Mouse (Mus musculus) neural tube, embryonic 10.5 days (tissue): ENCODE measurements around the gene Nos3.

Experiments
- DNase-seq: peaks from one replicate; pipeline ENCODE4 v3.0.0-alpha.2; 2017; ENCODE audit warnings: low spot score; ENCODE audit errors: extremely low spot score

Gene Nos3

DNA sequence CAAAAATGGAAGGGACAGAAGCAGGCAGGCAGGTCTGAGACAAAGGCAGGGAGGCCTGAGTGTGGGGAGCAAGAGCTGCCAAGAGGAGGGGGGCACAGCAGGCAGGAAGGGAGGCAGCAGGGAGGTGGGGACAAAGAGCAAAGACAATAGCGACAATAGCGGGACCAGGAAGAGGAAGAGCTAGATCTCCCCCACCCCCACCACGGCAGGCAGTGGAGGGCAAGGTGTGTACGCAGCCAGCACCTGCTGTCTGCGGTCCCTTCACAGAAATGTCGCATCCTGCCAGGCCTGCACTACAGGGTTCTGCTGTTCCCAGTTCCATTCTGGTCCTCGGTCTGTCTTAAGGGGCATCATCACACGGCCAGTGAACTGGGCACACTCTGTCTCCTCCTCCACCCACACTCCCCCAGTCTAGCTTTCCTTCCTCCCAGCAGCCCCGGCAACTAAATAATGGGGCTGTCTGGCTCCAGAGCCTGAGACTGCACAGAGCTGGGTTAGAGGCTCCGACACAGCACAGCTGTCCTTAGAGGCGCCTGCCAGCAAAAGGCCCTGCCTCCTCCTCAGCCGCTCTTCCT lies 20.0 kb upstream of the Nos3 start:
- peak; percentile 37 for DNase-seq

DNA sequence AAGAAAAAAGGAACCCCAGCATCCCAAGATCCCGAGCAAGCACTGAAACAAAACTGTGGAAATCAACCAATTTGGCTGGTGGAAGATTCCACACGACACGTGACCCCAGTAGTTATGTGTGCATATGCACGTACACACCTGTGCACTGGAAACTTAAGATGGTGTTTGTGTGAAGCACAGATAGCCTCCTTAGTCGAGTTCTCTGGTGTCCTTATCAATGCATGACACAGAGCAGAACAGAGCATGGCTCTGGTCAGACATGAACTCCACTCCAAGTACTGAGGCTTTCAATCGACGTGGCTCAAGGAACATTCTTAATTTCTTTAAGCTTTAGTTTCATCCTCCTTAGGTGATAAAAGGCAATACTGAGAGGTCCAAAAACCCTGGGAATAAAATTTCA lies 18.3 kb upstream of the Nos3 start:
- DNase-seq = no peak

DNA sequence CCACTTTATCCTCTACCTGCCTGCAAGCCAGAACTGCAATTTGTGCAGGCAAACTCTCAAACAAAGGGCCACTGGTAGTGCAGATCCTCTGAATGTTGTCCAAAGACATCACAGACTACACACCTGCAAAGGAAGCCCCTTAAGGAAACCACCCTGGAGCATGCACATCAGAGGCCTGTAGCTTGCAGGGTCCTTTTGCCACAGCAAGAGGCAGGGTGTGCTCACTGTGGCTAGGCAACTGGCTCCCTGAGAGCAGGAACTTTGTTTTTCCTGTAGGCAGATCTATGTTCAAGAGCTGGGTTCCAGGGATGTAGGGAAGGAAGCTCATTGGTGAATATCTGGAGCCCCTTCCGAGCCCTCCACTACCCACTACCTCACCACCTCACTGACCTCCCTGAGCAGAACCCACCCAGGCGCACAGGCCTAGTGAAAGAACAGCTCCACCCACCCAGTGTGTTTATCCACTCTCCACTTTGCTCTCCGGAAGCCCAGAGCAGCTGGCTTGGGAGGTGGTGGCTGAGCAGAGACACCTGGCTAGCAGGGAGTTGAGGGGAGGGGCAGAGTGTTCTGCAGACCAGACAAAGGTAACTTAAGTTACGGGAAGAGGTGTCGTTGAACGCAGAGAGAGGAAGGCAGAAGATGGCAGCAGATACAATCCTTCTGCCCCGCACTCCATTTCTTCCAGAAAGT lies 17.3 kb upstream of the Nos3 start:
- DNase-seq = no peak

DNA sequence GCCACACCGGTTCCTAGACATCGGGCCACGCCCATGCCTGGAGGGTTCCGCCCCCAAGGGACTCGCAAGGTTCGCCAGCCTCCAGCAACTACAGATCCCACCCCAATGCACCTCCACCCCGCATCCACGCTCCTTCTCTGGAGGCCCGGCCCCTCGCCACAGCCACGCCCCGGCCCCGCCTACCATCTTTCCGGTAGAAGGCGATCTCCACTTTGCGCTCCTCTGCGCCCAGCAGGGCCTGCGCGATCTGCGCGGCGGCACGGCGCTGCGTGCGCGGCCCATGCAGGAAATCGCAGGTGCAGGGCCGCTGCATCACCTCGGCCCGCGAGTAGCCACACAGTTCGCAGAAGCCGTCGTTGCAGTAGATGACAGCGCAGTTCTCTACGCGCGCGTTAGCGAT lies 16.5 kb upstream of the Nos3 start:
- peak; percentile 67 for DNase-seq

DNA sequence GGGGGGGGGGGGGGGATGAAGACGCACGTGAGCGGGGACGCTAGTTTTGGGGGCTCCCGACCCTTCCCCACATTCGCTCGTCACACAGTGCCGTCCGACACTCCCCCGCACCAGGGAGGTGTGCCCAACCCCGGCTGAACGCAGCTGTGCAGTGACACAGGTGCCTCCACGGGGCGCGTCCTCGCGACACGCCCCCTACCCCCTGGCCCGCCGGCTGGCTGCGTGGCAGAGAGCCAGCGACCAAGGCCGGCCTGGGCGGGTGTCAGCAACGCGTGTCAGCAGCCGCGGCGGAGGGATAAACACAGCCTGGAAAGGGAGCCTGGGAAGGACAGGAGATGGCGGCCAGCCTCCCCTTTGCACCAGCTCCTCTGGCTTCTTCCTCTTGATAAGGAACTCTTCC lies 16.1 kb upstream of the Nos3 start:
- DNase-seq = peak; percentile 34

DNA sequence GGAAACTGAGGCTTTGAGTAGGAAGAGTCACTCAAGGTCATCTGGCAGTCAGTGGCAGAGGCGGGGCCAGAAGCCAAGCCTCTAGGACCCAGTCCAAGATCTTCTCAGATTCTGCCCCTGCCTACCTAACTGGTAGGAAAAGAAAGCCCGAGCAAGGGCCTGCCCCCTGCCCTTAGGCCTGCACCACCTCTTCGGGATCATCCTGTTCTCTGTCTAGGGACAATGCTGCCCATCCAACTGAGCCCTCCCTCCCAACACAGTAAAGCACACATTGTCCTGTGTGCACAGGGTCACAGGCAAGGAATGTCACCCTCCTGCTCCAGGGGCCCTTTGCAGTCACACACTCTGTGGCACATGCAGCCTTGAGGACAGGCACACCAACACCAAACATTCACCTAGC lies 14.5 kb upstream of the Nos3 start:
- DNase-seq = no peak

DNA sequence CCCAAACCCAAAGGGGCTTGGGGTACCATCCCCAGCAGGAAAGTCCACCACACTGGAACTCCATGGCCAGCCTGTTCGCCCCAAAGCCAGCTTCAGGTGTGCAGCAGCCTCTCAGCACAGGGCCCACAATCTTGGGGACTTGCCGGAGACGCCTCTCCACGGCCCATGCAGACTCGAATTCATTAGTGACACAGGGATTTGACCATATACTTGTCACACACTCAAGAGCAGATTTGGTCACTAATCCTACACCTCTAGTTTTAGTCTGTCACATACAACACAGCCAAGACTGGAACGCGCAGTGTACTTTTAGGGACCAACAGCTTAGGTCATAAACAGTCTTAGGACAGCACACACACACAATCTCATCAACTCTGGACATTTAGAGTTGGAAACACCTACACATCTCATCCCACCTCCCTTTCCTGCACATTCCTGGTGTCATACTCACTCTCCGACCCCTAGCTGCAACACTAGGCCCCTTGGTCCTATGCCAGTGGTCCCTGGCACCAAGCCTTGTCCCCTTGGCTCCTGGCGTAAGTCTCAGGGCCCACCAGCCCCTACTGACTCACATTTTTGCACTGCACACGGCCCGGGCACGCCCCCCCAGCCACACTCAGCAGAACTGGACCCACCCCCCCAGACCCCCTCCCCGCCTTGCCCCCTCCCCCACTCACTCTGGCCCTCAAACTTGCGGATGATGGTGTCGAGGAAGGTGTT lies 13.9 kb upstream of the Nos3 start:
- DNase-seq = no peak

DNA sequence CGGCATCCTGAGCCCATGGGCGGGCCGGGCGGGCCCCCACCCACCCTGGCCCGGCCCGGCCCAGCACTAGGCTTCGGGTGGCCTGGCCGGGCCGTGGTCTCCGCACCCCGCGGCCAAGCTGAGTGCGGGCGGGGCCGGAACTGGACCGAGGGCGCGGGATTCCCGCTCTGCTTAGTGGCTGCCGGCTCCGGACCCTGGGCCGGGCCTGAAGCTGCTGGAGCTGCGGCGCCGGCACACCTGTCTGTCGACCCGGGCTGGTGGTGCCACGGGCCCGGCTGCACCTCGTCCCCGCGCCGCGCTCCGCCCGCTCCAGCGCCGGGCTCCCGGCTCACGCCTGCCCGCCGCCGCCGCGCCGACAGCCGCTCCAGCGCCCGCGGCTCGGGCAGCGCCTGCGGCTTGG lies 13.3 kb upstream of the Nos3 start, which contains the start of gene Kcnh2:
TSS of gene Kcnh2 (minus strand) at position 327 of the 400 bp plus-strand sequence.
- no peak for DNase-seq

DNA sequence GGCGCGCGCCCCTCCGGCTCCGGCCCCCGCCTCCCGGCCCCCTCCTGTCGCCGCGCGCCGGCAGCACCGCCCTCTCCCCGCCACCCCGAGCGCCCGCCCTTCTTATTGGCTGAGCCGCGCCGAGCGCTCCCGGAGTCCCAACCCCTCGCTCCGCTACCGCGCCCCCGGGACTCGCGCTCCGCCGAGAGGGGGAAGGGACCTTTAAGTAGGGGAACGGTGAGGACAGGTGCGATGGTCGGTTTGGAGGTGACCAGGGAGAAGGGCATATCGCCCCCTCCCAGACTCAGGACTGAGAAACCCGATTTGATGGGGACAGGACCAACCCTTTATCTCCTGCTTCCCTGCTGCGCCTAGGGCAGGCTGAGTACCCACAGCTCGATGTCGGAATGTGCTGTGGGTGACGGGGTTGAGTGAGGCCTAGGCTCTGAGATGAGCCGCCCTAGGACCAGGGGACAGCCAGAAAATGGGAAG lies 12.9 kb upstream of the Nos3 start:
- peak; percentile 86 for DNase-seq

DNA sequence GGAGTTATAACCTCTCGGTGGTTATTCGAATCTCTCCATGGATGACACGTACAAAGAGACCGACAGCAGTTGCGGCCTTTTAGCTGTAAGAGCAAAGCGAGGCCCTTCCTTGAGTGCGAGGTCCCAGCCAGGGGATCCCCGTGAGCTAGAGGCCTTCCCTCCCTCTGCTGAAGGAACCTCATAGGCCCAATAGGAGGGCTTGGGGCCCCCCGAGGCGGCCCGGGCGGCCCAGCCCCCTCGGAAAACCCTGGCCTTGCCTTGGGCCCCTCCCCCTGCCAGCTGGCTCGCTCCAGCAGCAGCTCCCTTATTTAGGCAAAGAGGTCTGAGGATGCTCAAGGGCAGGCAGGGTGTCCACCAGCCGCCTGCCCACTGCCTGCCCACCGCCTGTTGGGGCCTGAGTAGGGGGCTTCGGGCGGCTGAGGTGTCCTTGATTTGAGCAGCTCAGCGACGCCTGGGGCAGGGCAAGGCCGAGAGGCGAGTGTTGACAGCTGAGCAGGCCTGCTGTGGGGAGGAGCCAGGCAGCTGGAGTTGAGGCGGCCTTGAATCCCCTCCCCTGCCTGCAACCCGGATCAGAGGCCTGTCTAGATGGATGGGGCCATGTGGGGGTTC lies 12.3 kb upstream of the Nos3 start:
- DNase-seq = peak; percentile 83

DNA sequence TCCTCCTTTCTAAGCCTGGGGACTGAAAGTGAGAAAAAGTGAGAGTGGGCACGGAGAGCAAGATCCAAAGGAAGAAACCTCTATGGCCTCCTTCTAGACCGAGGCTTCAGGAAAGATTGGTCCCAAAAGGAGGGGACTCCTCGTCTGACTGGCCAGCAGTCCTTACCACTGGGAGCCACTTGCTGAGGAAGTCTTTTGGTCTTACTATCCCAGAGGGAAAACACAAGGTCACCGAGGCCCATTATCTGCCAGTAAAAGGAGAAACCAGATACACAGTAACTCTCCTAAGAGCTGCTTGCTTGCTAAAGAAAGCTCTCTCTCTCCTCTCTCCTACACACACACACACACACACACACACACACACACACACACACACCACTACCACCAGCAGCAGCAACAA lies 11.3 kb upstream of the Nos3 start:
- DNase-seq = no peak

DNA sequence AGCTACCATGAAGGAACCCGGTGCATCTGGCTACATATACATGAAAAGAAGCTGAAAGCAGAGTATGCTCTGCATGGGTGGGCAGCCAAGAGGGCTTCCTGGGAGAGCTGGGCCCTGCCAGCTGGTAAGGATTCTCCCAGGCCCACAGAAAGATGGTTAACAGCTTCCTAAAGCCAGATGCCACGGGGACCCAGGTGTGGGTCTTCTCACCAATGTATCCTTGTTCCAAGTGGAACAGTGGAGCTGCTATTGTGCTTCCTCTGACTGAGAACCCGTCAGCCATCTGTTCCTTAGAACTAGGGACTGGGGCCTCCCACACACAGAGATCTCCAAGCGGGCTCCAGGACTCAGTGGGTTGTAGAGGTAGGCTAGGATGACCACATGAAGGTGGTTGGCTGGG lies 7.8 kb upstream of the Nos3 start:
- DNase-seq = no peak

DNA sequence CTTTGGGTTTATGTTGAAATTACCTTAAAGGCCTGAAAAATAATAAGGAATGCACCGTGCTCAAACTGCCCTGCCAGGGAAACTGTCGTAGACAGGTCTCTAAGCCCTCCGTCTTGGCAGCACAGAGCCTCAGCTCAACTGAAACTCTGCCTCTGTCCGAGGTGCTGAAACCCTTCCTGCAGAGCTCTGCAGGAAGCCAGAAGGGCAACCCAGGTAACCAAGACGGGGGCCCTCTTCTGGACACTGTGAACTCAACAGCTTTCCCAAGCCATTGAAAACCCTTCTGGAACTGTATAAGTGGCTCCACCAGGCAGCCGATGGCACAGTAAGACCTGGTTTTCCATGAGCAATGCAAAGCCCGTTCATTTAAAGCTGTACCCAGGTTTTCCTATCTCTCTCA lies 7.1 kb upstream of the Nos3 start:
- DNase-seq = peak; percentile 88

DNA sequence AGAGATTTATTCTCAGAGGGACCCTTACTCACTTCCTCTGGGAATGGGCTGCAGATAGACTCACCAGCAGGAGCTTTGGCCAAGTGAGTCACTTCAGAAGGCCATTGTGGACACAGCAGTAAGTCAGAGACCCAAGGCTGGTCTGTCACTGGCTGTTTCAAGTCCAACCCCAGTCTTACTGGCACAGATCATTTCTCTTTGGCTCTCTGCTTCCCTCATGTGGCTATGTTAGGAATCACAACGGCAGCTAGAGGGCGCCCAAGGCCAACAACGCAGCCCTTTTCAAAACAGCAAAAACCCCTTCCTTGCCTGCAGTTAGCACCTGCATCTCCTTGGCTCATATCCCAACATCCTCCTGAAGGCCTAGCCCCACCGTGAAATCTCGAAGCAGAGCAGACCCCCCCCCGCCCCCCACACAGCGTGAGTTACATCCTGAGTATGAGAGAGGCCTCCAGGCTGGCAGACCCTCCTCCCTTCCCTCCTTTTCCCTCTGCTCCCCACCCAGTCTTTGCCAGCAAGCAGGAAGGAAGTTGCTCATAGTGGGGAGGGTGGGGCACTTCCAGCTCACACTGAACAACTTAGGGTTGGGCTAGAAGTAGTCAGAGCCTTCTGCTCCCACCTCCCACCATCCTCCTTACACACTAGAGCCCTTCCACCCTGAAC lies 3.7 kb upstream of the Nos3 start:
- DNase-seq = peak; percentile 87

DNA sequence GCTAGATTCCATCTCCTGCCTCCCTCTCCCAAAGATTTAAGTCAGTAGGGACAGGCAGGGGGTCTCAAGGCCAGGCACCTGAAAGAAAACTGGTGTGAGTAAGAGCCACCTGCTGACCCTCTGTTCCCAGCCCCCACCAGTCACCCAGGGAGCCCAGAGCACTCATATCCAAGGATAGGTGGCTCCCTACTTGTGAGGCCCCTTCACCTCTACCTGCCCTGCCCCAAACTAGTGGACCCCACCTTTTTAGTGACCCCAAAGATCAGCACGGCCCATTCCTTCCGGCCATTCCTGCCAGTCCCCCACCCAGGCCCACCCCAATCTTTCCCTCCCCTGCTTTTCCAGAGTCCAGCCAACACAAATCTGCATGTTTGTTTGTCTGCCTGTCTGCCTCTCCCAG lies 1.1 kb upstream of the Nos3 start:
- no peak for DNase-seq

DNA sequence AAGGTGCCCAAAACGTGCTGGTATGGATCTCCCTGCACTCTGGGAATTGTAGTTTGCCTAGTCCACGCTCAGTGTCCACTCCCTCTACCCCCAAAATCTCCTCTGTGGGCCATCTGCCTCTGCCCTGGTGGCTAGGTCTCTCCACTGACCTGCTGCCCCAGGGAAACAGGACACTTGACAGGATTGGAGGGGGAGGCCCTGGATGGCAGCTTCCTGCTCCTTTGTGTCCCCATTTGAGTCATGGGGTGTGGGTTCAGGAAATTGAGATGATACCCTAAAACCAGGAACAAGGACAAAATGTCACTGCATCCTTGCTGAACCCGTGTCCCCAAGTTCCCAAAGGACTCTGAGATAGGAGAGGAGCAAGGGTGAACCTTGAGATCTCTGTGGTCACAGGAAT lies 549 bp upstream of the Nos3 start:
- DNase-seq = no peak

DNA sequence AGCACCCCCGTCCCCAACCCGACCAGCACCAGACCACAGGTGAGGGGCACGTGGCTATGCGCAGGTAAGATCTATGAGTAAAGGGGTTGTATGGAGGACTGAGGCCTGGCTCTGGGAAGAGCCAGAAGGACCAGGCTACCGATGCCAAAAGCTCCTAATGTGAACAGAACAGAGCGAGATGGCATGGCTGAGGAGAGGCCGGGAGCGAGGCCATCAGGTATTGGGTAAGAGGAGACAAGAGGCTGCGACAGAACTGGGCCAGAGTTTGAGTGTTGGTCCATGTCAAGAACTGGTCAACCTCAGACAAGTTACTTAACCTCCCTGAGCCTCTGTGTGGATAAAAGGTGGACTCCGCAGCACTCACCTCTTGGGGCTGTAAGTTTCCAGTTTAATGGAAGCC lies 353 bp downstream of the Nos3 start:
- DNase-seq = no peak

DNA sequence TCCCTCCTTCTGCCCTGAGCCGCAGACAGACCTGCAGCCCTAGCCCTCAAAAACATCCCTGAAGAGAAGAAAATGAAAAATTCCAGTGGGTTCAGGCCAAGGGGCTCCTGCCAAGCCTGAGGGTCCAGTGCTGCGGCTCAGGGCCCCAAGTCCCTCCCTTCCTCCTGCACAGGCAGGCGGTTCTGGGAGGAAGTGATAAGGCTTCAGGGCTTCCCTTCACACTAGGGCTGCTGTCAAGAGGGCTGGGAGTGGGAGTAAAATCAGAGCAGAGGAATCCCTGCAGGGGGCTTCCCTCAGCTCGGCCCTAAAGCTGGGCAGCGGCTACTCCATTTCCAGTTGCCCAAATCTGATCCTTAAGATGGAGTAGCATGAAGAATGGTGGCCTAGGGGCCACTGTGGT lies 918 bp downstream of the Nos3 start:
- DNase-seq = no peak

DNA sequence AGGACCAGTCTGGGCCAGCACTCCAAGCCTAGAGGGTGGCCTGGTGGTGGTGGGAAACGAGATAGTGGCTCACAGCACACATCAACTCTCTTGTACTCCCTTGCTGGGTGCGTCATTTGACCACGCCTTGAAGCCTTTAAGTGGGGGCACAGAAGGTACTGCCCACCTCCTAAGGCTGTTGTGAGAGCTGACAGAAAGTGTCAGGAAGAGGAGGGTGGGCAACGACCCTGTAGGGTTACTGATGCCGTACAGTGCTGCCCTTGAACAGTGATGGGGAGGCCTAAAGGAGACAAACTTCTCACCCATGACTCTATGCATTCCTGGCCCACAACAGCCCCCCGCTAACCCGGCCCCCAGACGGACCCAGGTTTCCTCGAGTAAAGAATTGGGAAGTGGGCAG lies 1.8 kb downstream of the Nos3 start:
- DNase-seq = no peak

DNA sequence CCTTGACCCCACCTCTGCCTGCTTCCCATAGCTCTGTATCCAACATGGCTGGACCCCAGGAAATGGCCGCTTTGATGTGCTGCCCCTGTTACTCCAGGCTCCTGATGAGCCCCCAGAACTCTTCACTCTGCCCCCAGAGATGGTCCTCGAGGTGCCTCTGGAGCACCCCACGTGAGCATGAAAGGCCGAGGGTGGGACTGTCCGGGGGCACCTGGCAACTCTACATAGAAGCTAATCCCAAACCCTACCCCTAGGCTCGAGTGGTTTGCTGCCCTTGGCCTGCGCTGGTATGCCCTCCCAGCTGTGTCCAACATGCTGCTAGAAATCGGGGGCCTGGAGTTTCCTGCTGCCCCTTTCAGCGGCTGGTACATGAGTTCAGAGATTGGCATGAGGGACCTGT lies 5.2 kb downstream of the Nos3 start:
- DNase-seq = no peak

DNA sequence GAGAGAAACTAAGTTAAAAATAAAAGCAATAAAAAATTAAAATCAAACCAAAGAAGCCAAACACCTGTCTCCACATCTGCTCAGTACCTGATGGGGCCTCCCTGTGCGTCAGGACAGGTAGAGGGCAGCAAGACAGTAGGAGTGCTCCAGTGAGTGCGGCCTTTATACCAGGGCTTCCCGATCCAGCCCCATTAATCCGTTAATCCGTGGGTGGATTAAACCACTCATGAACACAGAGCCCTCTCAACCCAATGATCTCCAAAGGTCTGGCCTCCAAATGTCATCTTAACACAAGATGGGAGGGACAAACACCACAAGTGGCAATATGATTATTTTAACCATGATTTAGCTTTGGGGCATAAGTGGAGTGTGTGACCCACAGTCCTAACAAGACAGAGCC lies 9.2 kb downstream of the Nos3 start:
- no peak for DNase-seq

DNA sequence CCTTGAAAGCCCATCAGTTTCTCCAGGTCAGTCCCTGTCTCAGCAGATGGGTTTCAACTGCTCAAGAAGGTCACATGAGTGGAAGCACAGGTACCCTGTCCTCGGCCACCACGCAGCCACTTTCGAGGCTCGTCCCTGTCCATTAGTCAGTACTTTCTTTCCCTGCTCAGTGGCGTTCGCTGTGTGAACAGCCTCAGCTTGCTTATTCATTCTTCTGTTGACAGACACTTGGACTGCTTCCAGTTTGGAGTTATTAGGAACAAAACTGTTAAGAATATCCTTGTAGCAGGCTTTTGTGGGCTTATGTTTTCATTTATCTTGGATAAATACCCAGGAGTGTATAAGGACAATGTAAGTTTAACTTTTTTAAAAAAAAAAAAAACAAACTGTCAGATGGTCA lies 9.6 kb downstream of the Nos3 start:
- no peak for DNase-seq
